Mouse (Mus musculus) intestine, embryonic 15.5 days (tissue): Measurements from ENCODE around the gene Tnk1. TPM values are rescaled to one million over a fixed set of nuclear protein-coding genes. Genes with fewer than 3 reads are reported as not detected.
A peak's percentile ranks its signal among the peaks of the same experiment; 100 is the strongest.

Experiments used
- ATAC-seq: fragments of 200-750 bp; cut with Nextera tagmentation; 2 replicates; pipeline ENCODE4 v1.8.0; 2017; ENCODE audit warnings: moderate TSS enrichment, moderate library complexity
- H3K27ac ChIP-seq: fragments of 300-500 bp; sonication (generic); 2 replicates; pipeline ENCODE4 v1.5.1; 2015; ENCODE audit warnings: mild to moderate bottlenecking, inconsistent platforms
- H3K27me3 ChIP-seq: fragments of 300-500 bp; sonication (generic); replicated peaks from 2 replicates; pipeline ENCODE4 v1.6.1; 2015; ENCODE audit warnings: inconsistent platforms
- H3K36me3 ChIP-seq: fragments of 300-500 bp; sonication (generic); 2 replicates; pipeline ENCODE4 v1.6.1; 2015; ENCODE audit warnings: inconsistent platforms
- H3K4me1 ChIP-seq: fragments of 300-500 bp; sonication (generic); replicated peaks from 2 replicates; pipeline ENCODE4 v1.6.1; 2015; ENCODE audit warnings: inconsistent platforms
- H3K4me2 ChIP-seq: fragments of 300-500 bp; sonication (generic); replicated peaks from 2 replicates; pipeline ENCODE4 v1.6.1; 2015; ENCODE audit warnings: mild to moderate bottlenecking, inconsistent platforms
- H3K4me3 ChIP-seq: fragments of 300-500 bp; sonication (generic); replicated peaks from 2 replicates; pipeline ENCODE4 v1.5.1; 2015; ENCODE audit warnings: inconsistent platforms
- H3K9ac ChIP-seq: fragments of 300-500 bp; sonication (generic); 2 replicates; pipeline ENCODE4 v1.6.1; 2015; ENCODE audit warnings: inconsistent platforms
- H3K9me3 ChIP-seq: fragments of 300-500 bp; sonication (generic); 2 replicates; pipeline ENCODE4 v1.6.1; 2016; ENCODE audit warnings: inconsistent platforms
- WGBS: fragments of 180-500 bp; shearing (Covaris S2); methylation state at CpG from one replicate; pipeline ENCODE4 v1.1.7; 2015; 5-methylcytosine and 5-hydroxymethylcytosine counted together
- polyA plus RNA-seq: library from polyadenylated mRNA; unstranded; fragments of >200 nt; fragmentation: Nextera tagmentation; extraction: Ambion mirVana; gene quantifications from 2 replicates; pipeline ENCODE4 v1.2.1, GENCODE M21; 2015

The Tnk1 gene
- polyA plus RNA-seq = 14.4 and 16.4 TPM in 2 replicates

GRCm38 (mm10) chr11:69858113-69858998, at the start of gene Tnk1:
Tnk1 (minus strand) TSS chr11:69858730.
- ATAC-seq = peak; percentile 90
- 14% methylated on average over 30 of the region's 30 CpGs for WGBS
- H3K9me3 ChIP-seq = no peaks in the 10 kb centered on the region
- peak within 1 kb of the TSS; percentile 40 for H3K4me3 ChIP-seq
- no peaks in the 10 kb centered on the region for H3K4me1 ChIP-seq
- peak within 1 kb of the TSS; percentile 44 for H3K4me2 ChIP-seq
- H3K9ac ChIP-seq = peak within 1 kb of the TSS; percentile 47
- H3K27me3 ChIP-seq = peaks cover 10% of the 10 kb centered on the region
- no peaks in the 10 kb centered on the region for H3K36me3 ChIP-seq
- H3K27ac ChIP-seq = peak within 1 kb of the TSS; percentile 79

- Histone ChIP-seq H3K9me3 (no peaks in the 10 kb centered on the region), H3K27me3 (no peaks in the 10 kb centered on the region), H3K27ac (no peak overlapping the region), H3K4me3 (no peak overlapping the region), H3K4me1 (peaks cover 17% of the 10 kb centered on the region), H3K4me2 (no peak overlapping the region), H3K36me3 (peaks cover 55% of the 10 kb centered on the region), H3K9ac (no peak overlapping the region)
- ATAC-seq = no peak
- 94% methylated on average over 9 of the region's 9 CpGs for WGBS
Measured at GRCm38 (mm10) chr11:69904311-69904710, 45.8 kb upstream of the Tnk1 start.

GRCm38 (mm10) chr11:69902972-69903371, 44.4 kb upstream of the Tnk1 start:
- WGBS = 82% methylated on average over 13 of the region's 13 CpGs
- Histone ChIP-seq H3K27ac (no peak overlapping the region), H3K4me1 (peaks cover 17% of the 10 kb centered on the region), H3K9ac (peak overlapping the region; percentile 87), H3K9me3 (no peaks in the 10 kb centered on the region), H3K36me3 (peaks cover 42% of the 10 kb centered on the region), H3K4me3 (peak overlapping the region; percentile 91), H3K4me2 (peak overlapping the region; percentile 97), H3K27me3 (no peaks in the 10 kb centered on the region)
- no peak for ATAC-seq

- H3K36me3 ChIP-seq = peaks cover 32% of the 10 kb centered on the region
- H3K9me3 ChIP-seq = no peaks in the 10 kb centered on the region
- under 1% methylated on average over 39 of the region's 39 CpGs for WGBS
- H3K27ac ChIP-seq = peak overlapping the region; percentile 97
- H3K9ac ChIP-seq = peak overlapping the region; percentile 87
- H3K4me1 ChIP-seq = peaks cover 17% of the 10 kb centered on the region
- H3K4me3 ChIP-seq = peak overlapping the region; percentile 91
- peak overlapping the region; percentile 97 for H3K4me2 ChIP-seq
- ATAC-seq = peak; percentile 18
- H3K27me3 ChIP-seq = no peaks in the 10 kb centered on the region
Measured at GRCm38 (mm10) chr11:69901993-69902392, 43.5 kb upstream of the Tnk1 start.

- WGBS = under 1% methylated on average over 42 of the region's 42 CpGs
- peak overlapping the region; percentile 87 for H3K9ac ChIP-seq
- H3K4me3 ChIP-seq = peak overlapping the region; percentile 91
- peaks cover 27% of the 10 kb centered on the region for H3K36me3 ChIP-seq
- H3K4me1 ChIP-seq = peaks cover 17% of the 10 kb centered on the region
- H3K9me3 ChIP-seq = no peaks in the 10 kb centered on the region
- peak overlapping the region; percentile 97 for H3K27ac ChIP-seq
- no peaks in the 10 kb centered on the region for H3K27me3 ChIP-seq
- peak overlapping the region; percentile 97 for H3K4me2 ChIP-seq
- peak; percentile 84 for ATAC-seq
Measured at GRCm38 (mm10) chr11:69901406-69901846, 42.9 kb upstream of the Tnk1 start.

- no peaks in the 10 kb centered on the region for H3K27me3 ChIP-seq
- peak within 1 kb of the TSS; percentile 97 for H3K27ac ChIP-seq
- H3K9me3 ChIP-seq = no peaks in the 10 kb centered on the region
- peaks cover 20% of the 10 kb centered on the region for H3K36me3 ChIP-seq
- H3K4me3 ChIP-seq = peak within 1 kb of the TSS; percentile 91
- peak within 1 kb of the TSS; percentile 93 for H3K9ac ChIP-seq
- peaks cover 17% of the 10 kb centered on the region for H3K4me1 ChIP-seq
- H3K4me2 ChIP-seq = peak within 1 kb of the TSS; percentile 97
- ATAC-seq = peak; percentile 96
- WGBS = under 1% methylated on average over 38 of the region's 38 CpGs
Measured at GRCm38 (mm10) chr11:69900471-69901405, 42.2 kb upstream of the Tnk1 start, which contains the start of the genes 2810408A11Rik and Neurl4. 2810408A11Rik (minus strand) TSS chr11:69900987. Neurl4 (plus strand) TSS chr11:69901072.

- 22% methylated on average over 4 of the region's 4 CpGs for WGBS
- H3K9ac ChIP-seq = peak overlapping the region; percentile 93; the same call in 1 of the 2 replicates
- ATAC-seq = no peak
- peaks cover 13% of the 10 kb centered on the region for H3K36me3 ChIP-seq
- 0 out of 2 replicates have a peak overlapping the region, but pooled peaks have one; percentile 97 for H3K27ac ChIP-seq
- H3K27me3 ChIP-seq = no peaks in the 10 kb centered on the region
- H3K4me2 ChIP-seq = peak overlapping the region; percentile 97
- peak overlapping the region; percentile 91 for H3K4me3 ChIP-seq
- no peaks in the 10 kb centered on the region for H3K9me3 ChIP-seq
- peaks cover 17% of the 10 kb centered on the region for H3K4me1 ChIP-seq
Measured at GRCm38 (mm10) chr11:69899870-69900269, 41.3 kb upstream of the Tnk1 start.

GRCm38 (mm10) chr11:69895291-69895690, 36.8 kb upstream of the Tnk1 start, which contains the start of gene Acap1:
Acap1 (minus strand) TSS chr11:69895539.
- 69% methylated on average over 4 of the region's 4 CpGs for WGBS
- Histone ChIP-seq H3K4me1 (peaks cover 7% of the 10 kb centered on the region), H3K36me3 (no peaks in the 10 kb centered on the region), H3K27ac (no peak within 1 kb of the TSS), H3K4me2 (no peak within 1 kb of the TSS), H3K9ac (no peak within 1 kb of the TSS), H3K9me3 (no peaks in the 10 kb centered on the region), H3K4me3 (no peak within 1 kb of the TSS), H3K27me3 (no peaks in the 10 kb centered on the region)
- ATAC-seq = no peak

GRCm38 (mm10) chr11:69894671-69895070, 36.1 kb upstream of the Tnk1 start:
- Histone ChIP-seq H3K4me3 (no peak overlapping the region), H3K9me3 (no peaks in the 10 kb centered on the region), H3K27ac (no peak overlapping the region), H3K4me1 (peaks cover 4% of the 10 kb centered on the region), H3K27me3 (no peaks in the 10 kb centered on the region), H3K36me3 (no peaks in the 10 kb centered on the region), H3K9ac (no peak overlapping the region), H3K4me2 (no peak overlapping the region)
- ATAC-seq = no peak
- 78% methylated on average over 5 of the region's 5 CpGs for WGBS

- H3K4me3 ChIP-seq = no peak overlapping the region
- H3K27ac ChIP-seq = no peak overlapping the region
- H3K4me1 ChIP-seq = no peaks in the 10 kb centered on the region
- H3K4me2 ChIP-seq = no peak overlapping the region
- no peaks in the 10 kb centered on the region for H3K27me3 ChIP-seq
- H3K9ac ChIP-seq = no peak overlapping the region
- no peaks in the 10 kb centered on the region for H3K36me3 ChIP-seq
- WGBS = 73% methylated on average over 4 of the region's 4 CpGs
- ATAC-seq = no peak
- H3K9me3 ChIP-seq = no peaks in the 10 kb centered on the region
Measured at GRCm38 (mm10) chr11:69891482-69891881, 33.0 kb upstream of the Tnk1 start.

GRCm38 (mm10) chr11:69886907-69887635, 28.5 kb upstream of the Tnk1 start:
- Histone ChIP-seq H3K36me3 (no peaks in the 10 kb centered on the region), H3K27ac (no peak overlapping the region), H3K4me3 (no peak overlapping the region), H3K27me3 (no peaks in the 10 kb centered on the region), H3K4me1 (peaks cover 6% of the 10 kb centered on the region; the same call in 1 of the 2 replicates), H3K9me3 (no peaks in the 10 kb centered on the region), H3K4me2 (no peak overlapping the region), H3K9ac (no peak overlapping the region)
- WGBS = 65% methylated on average over 8 of the region's 8 CpGs
- ATAC-seq = no peak
